In the genomic region with DNA sequence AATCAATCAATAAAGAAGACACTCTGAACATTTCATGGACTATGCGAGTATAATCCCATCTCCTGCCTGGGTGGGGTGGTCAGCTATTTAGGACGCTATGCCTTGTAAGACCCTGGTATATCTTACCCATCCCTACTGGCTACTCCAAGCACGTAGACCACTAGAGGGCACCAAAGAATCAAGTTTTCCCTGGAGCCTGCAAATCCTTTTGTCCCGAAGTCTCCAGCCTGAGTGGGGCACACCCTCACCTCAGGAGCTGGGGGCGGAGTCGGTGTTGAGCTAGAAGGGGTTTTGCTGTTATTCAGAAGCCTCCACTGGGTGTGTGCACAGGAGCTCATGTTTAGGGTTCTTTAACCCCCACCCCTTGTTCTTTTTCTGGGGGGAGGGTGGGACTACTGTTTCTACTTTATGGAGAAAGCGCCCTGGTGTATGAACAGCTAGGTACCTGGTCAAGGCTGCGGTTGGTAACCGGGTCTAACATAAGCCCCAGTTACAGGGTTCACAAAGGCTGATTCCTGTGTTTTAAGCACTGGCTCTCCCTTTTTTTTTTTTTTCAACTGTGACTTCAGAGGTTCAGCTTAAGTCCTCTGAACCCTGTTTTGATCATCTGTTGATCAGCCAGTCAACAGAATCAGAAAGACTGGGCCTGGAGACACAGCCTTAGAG, we compare ENCODE assay signal across 8 mouse cellular contexts. TPM values are rescaled to one million over a fixed set of nuclear protein-coding genes. Genes with fewer than 3 reads are reported as not detected.
DNase-seq lines count a peak whose midpoint lies in the region; ATAC-seq lines count a peak whose summit lies in the region.

No protein-coding gene starts in this region.

- H3K27me3 ChIP-seq in forebrain, embryonic 10.5 days (ENCODE audit: poor library complexity, severe bottlenecking): peaks cover 10% of the 10 kb centered on the region
- no peaks in the 10 kb centered on the region for H3K27me3 ChIP-seq in lung, embryonic 15.5 days

- H3K4me2 ChIP-seq in lung, embryonic 15.5 days: peak overlapping the region; percentile 45

- DNase-seq in Muller cell, postnatal 12 days (ENCODE audit: inconsistent ontology term): peak; percentile 73
- DNase-seq in c-Kit-positive CD71-positive TER-119-negative erythroid progenitor cells, embryonic 14.5 days (ENCODE audit: low read depth): peak; percentile 77
- peak; percentile 87 for DNase-seq in forebrain, embryonic 10.5 days (ENCODE audit: extremely low spot score, low spot score)
- peak; percentile 75 to 85 for DNase-seq in heart, postnatal 10 days
- DNase-seq in kidney, postnatal 36 days: peak; percentile 71 to 79
- DNase-seq in ovary, postnatal 36 days (ENCODE audit: low spot score): peak; percentile 67

- ATAC-seq in lung, embryonic 15.5 days (ENCODE audit: borderline replicate concordance, extremely low read depth, low FRiP score, low TSS enrichment): peak; percentile 79
- no peak for ATAC-seq in inflammation-experienced regulatory T-cells, adult 6 months

- 6% methylated on average over 9 of the region's 9 CpGs for WGBS in forebrain, embryonic 10.5 days
- 7% methylated on average over 9 of the region's 9 CpGs for WGBS in lung, embryonic 15.5 days

- intact Hi-C loops in heart, postnatal 10 days (cut with DNase I): loop anchor here (1.0 to 2.0 kb wide), 3 partner anchors 21 to 245 kb away; no protein-coding TSS in a partner anchor

- no peak overlapping the region for H3K9ac ChIP-seq in lung, embryonic 15.5 days

- H3K4me1 ChIP-seq in forebrain, embryonic 10.5 days: peaks cover 14% of the 10 kb centered on the region
- peaks cover 3% of the 10 kb centered on the region; the same call in 1 of the 2 replicates for H3K4me1 ChIP-seq in lung, embryonic 15.5 days

- peak overlapping the region; percentile 66; the same call in 1 of the 2 replicates for H3K27ac ChIP-seq in forebrain, embryonic 10.5 days
- no peak overlapping the region for H3K27ac ChIP-seq in lung, embryonic 15.5 days

- H3K36me3 ChIP-seq in forebrain, embryonic 10.5 days (replicated peaks): no peaks in the 10 kb centered on the region
- no peaks in the 10 kb centered on the region for H3K36me3 ChIP-seq in lung, embryonic 15.5 days

- no peaks in the 10 kb centered on the region for H3K9me3 ChIP-seq in forebrain, embryonic 10.5 days
- no peaks in the 10 kb centered on the region for H3K9me3 ChIP-seq in lung, embryonic 15.5 days

- peak overlapping the region; percentile 13; the same call in 1 of the 2 replicates for H3K4me3 ChIP-seq in forebrain, embryonic 10.5 days
- H3K4me3 ChIP-seq in lung, embryonic 15.5 days: no peak overlapping the region

RNA-seq across cellular contexts. Expression of a gene that starts 18.6 kb away (rescaled TPM):
- polyA plus RNA-seq in forebrain, embryonic 10.5 days (2016; fragmentation: Nextera tagmentation; extraction: Ambion mirVana): 30.9 and 31.9 TPM in 2 replicates
- total RNA-seq in heart, postnatal 10 days (2021): 1 to 10 TPM; 1.9 to 2.4 TPM
- polyA plus RNA-seq in lung, embryonic 15.5 days (2015; fragmentation: Nextera tagmentation; extraction: Ambion mirVana): 16.6 and 19.0 TPM in 2 replicates
- polyA plus RNA-seq in inflammation-experienced regulatory T-cells, adult 6 months (2017; shearing (Covaris generic)): 1 to 10 TPM in 2 of 3 experiments, under 1 TPM in 1; 0.32 to 7.4 (median 1.1) TPM

RNA-seq across cellular contexts. Expression of a gene that starts 23.8 kb away (rescaled TPM):
- polyA plus RNA-seq in forebrain, embryonic 10.5 days (2016; fragmentation: Nextera tagmentation; extraction: Ambion mirVana): 24.2 and 24.7 TPM in 2 replicates
- total RNA-seq in heart, postnatal 10 days (2021): 10 to 100 TPM; 54.4 to 57.7 TPM
- 15.1 and 16.6 TPM in 2 replicates for polyA plus RNA-seq in lung, embryonic 15.5 days (2015; fragmentation: Nextera tagmentation; extraction: Ambion mirVana)
- polyA plus RNA-seq in inflammation-experienced regulatory T-cells, adult 6 months (2017; shearing (Covaris generic)): 1 to 10 TPM in 1 of 3 experiments, not detected in 2; 1.0 TPM

RNA-seq across cellular contexts. Expression of a gene that starts 25.8 kb away (rescaled TPM):
- 11.1 and 11.9 TPM in 2 replicates for polyA plus RNA-seq in forebrain, embryonic 10.5 days (2016; fragmentation: Nextera tagmentation; extraction: Ambion mirVana)
- total RNA-seq in heart, postnatal 10 days (2021): 10 to 100 TPM; 18.3 to 21.2 TPM
- 21.7 TPM in 2 replicates for polyA plus RNA-seq in lung, embryonic 15.5 days (2015; fragmentation: Nextera tagmentation; extraction: Ambion mirVana)
- 10 to 100 TPM; 44.8 to 84.9 (median 55.9) TPM for polyA plus RNA-seq in inflammation-experienced regulatory T-cells, adult 6 months (2017; shearing (Covaris generic))
